Mouse (Mus musculus): Measurements from ENCODE around the gene BC030867.

DNA sequence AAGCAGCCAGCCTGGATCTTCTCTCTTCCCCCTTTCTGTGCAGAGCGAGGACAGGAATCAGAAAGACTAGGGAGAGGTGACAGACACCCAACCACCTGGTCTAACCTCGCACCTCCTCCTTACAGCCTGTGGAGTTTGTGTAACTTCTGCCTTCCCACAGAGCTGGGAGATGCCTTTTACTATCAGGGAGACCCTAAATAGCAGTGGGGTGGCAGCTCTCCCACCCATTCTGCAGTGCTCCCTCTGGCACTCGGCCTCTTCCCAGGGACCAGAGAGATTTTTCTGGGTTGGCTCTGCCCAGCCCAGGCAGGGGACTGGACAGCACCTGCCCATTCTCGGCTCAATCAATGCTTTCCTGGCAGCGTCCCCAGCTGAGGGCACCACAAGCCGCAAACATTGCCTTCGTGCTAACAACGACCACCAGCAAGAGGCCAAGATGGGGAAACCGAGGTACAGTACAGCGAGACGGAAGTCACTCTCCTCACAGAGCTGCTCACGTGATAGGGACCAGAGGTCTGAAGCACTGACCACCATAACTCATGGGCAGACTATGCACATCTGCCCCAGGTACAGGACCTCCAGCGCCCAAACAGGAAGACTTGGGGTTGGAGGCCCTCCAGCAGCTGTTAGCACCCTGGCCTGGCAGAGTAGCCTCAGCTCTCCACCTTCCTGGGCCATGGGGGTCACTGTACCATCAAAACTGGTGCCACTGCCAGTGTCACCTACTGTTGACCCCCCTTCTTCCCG, 29.3 kb upstream of the BC030867 start:
- no peak for TF ChIP-seq CTCF (conservative IDR thresholded peaks at IDR 0.05; ENCODE audit: low read length)
- no peak for TF ChIP-seq NANOG (IDR thresholded peaks at IDR 0.05; ENCODE audit: borderline replicate concordance, low read length)
- TF ChIP-seq POU5F1 (IDR thresholded peaks at IDR 0.05; ENCODE audit: borderline replicate concordance, low read length): no peak
